Mouse (Mus musculus) ES-Bruce4 (cell line): ENCODE data around the gene Cacna2d1. TPM values are rescaled to one million over a fixed set of nuclear protein-coding genes. Genes with fewer than 3 reads are reported as not detected.

Source experiments
- H3K27ac ChIP-seq: 2 replicates; pipeline ENCODE4 v1.5.1; 2012; ENCODE audit warnings: low read length, inconsistent platforms; ENCODE audit not compliant: insufficient read depth
- H3K27me3 ChIP-seq: 2 replicates; pipeline ENCODE4 v1.6.1; 2012; ENCODE audit warnings: mild to moderate bottlenecking, low read length, inconsistent platforms; ENCODE audit not compliant: control insufficient read depth, poor library complexity, insufficient read depth, severe bottlenecking
- H3K36me3 ChIP-seq: 2 replicates; pipeline ENCODE4 v1.6.1; 2012; ENCODE audit warnings: inconsistent platforms, mild to moderate bottlenecking, low read length, moderate library complexity; ENCODE audit not compliant: control insufficient read depth, poor library complexity, insufficient read depth, severe bottlenecking
- H3K4me1 ChIP-seq: one replicate; pipeline ENCODE4 v1.8.1; 2011; ENCODE audit warnings: low read length; ENCODE audit not compliant: control insufficient read depth, insufficient read depth
- H3K4me3 ChIP-seq: 2 replicates; pipeline ENCODE4 v1.5.1; 2011; ENCODE audit warnings: low read depth, mild to moderate bottlenecking, low read length
- H3K9ac ChIP-seq: 2 replicates; pipeline ENCODE4 v1.6.1; 2012; ENCODE audit warnings: low read depth, mild to moderate bottlenecking, inconsistent platforms; ENCODE audit not compliant: poor library complexity, severe bottlenecking
- H3K9me3 ChIP-seq: replicated peaks from 2 replicates; pipeline ENCODE4 v1.6.1; 2012; ENCODE audit warnings: mild to moderate bottlenecking, low read length, inconsistent platforms; ENCODE audit not compliant: control insufficient read depth, poor library complexity, insufficient read depth, severe bottlenecking
- CTCF ChIP-seq: IDR thresholded peaks from one replicate; pipeline ENCODE4 v1.8.1; 2011; ENCODE audit warnings: low read depth, low read length
- EP300 ChIP-seq: IDR thresholded peaks from 2 replicates; pipeline ENCODE4 v1.6.1; 2011; ENCODE audit warnings: low read depth, low read length; ENCODE audit not compliant: insufficient read depth
- POLR2A ChIP-seq: IDR thresholded peaks from one replicate; pipeline ENCODE4 v1.8.1; 2011; ENCODE audit warnings: low read length; ENCODE audit not compliant: insufficient read depth
- polyA plus RNA-seq: library from polyadenylated mRNA; stranded (reverse); fragments of >200 nt; gene quantifications from 2 replicates; pipeline ENCODE4 v1.2.4, GENCODE M21; 2011; ENCODE audit warnings: low read depth; ENCODE audit not compliant: missing spikeins, insufficient read depth, insufficient read length

Cacna2d1 gene
- polyA plus RNA-seq, 1 experiment: 8.0 TPM

DNA sequence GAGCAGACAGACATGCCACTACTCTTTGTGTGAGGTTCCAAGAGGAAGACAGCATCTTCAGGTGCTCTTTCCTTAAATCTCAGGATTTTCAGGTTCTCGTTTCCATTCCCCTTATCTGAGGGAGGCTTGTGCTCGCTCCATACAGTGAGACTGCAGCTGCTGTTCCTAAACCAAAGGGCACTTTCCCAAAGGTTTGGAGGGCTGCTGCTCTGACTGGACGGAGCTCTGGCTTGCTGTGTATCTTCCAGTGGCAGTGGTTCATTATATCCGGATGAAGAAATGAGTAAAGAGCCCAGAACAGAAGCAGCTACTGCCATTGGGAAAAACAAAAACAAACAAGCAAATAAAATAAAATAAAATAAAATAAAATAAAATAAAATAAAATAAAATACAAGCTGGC lies 359.3 kb downstream of the Cacna2d1 start:
- no peak overlapping the region for H3K4me3 ChIP-seq
- H3K9ac ChIP-seq: no peak overlapping the region
- H3K27me3 ChIP-seq: no peaks in the 10 kb centered on the region
- no peaks in the 10 kb centered on the region for H3K36me3 ChIP-seq
- no peak for TF ChIP-seq CTCF
- TF ChIP-seq EP300: no peak
- no peak for TF ChIP-seq POLR2A
- H3K9me3 ChIP-seq: peaks cover 4% of the 10 kb centered on the region
- no peaks in the 10 kb centered on the region for H3K4me1 ChIP-seq
- no peak overlapping the region for H3K27ac ChIP-seq

- Histone ChIP-seq H3K4me1 (no peaks in the 10 kb centered on the region), H3K9me3 (peaks cover 4% of the 10 kb centered on the region), H3K27ac (no peak overlapping the region), H3K4me3 (no peak overlapping the region), H3K27me3 (no peaks in the 10 kb centered on the region), H3K36me3 (no peaks in the 10 kb centered on the region), H3K9ac (no peak overlapping the region)
- TF ChIP-seq POLR2A (no peak), EP300 (no peak), CTCF (no peak)
These were observed 360.2 kb downstream of the Cacna2d1 start for GRCm38 (mm10) chr5:16294708-16295107.

GRCm38 (mm10) chr5:16297170-16297771 lies 362.8 kb downstream of the Cacna2d1 start:
- no peaks in the 10 kb centered on the region for H3K27me3 ChIP-seq
- no peak overlapping the region for H3K27ac ChIP-seq
- H3K9me3 ChIP-seq: no peaks in the 10 kb centered on the region
- H3K9ac ChIP-seq: no peak overlapping the region
- no peaks in the 10 kb centered on the region for H3K36me3 ChIP-seq
- no peaks in the 10 kb centered on the region for H3K4me1 ChIP-seq
- H3K4me3 ChIP-seq: no peak overlapping the region
- TF ChIP-seq POLR2A (no peak), CTCF (no peak), EP300 (no peak)

DNA sequence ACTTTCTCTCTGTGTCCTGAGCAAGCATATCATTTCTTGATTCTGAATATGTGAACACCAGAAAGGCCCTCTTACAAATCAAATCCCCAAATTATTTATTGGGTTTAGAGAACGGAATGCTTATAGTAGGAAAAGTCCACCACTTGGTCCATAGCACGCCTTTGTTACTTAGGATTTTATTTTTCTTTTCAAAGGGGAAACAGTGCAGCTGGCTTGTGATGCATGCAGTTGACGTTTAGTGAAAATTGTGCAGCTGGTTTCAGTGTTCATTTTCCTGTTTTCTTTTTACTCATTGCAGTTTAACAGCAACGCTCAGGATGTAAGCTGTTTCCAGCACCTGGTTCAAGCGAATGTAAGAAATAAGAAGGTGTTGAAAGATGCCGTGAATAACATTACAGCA lies 365.1 kb downstream of the Cacna2d1 start:
- no peaks in the 10 kb centered on the region for H3K9me3 ChIP-seq
- no peaks in the 10 kb centered on the region for H3K4me1 ChIP-seq
- no peak for TF ChIP-seq CTCF
- no peaks in the 10 kb centered on the region for H3K36me3 ChIP-seq
- no peaks in the 10 kb centered on the region for H3K27me3 ChIP-seq
- H3K9ac ChIP-seq: no peak overlapping the region
- H3K27ac ChIP-seq: no peak overlapping the region
- H3K4me3 ChIP-seq: no peak overlapping the region

DNA sequence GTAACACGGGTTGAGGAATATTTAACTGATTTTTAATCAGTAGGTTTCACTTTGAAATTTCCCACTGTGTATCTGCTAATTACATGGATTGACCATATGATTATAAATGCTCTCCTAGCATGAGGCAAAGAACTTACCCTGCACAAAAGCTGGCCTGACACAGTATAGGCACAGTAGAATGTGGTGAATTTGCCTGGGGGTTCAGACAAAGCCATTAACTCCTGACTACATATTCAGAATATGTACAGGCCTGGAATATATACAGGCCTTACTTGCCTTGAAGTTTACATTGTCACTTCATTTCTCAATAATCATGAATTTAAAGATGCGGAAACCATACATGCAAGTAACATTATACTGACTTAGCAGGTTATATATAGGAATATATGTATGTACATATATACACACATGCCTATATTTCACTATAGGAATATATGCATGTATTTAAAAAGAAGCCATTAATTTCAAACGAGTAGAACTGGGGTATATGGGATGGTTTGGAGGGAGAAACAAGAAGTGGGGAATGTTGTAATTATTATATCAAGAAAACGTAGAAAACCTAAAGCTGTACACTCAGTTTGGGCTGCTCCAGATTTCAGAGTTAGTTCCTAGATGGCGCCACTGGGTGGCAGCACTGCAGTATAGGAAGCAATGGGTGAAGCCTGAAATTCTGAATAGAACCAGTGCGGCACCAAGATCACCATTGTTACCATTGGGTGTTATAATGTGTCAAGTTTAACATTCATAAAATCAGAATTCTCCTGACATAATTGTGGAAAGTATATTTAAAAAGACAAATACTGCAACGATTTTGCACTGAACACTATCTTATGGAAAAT lies 374.9 kb downstream of the Cacna2d1 start:
- Histone ChIP-seq H3K9ac (no peak overlapping the region), H3K27me3 (no peaks in the 10 kb centered on the region), H3K4me3 (no peak overlapping the region), H3K27ac (no peak overlapping the region), H3K9me3 (no peaks in the 10 kb centered on the region), H3K4me1 (no peaks in the 10 kb centered on the region), H3K36me3 (no peaks in the 10 kb centered on the region)
- TF ChIP-seq POLR2A: no peak
- peak; percentile 55 for TF ChIP-seq CTCF

DNA sequence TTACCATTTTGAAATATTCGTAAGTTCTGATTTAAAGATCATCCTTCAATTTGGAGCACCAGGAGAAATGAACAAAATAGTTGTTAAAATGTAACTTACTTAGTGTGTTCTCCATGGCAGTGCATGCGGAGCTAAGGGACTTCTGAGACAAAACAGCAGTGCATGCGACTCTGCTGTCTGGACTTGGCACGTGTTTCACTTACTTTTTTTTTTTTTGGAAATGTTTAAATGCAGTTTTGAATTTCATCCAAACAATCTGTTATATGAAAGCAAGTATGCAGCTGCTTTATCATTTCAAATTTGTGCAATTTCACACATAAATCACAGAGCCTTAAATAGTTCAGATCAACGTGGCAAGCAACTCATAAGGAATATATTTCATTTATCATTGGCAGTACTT lies 379.8 kb downstream of the Cacna2d1 start:
- Histone ChIP-seq H3K4me3 (no peak overlapping the region), H3K9me3 (no peaks in the 10 kb centered on the region), H3K27ac (no peak overlapping the region), H3K4me1 (no peaks in the 10 kb centered on the region), H3K27me3 (no peaks in the 10 kb centered on the region), H3K9ac (no peak overlapping the region), H3K36me3 (no peaks in the 10 kb centered on the region)
- TF ChIP-seq CTCF: no peak
- no peak for TF ChIP-seq EP300
- TF ChIP-seq POLR2A: no peak
